Mouse (Mus musculus): Measurements from ENCODE around the gene Kbtbd7.
"Not testable (repeated sequence)": the region's sequence is repeated elsewhere in the genome, so short reads cannot be mapped to it uniquely, and the experiment has no call there.

Gene Kbtbd7

DNA sequence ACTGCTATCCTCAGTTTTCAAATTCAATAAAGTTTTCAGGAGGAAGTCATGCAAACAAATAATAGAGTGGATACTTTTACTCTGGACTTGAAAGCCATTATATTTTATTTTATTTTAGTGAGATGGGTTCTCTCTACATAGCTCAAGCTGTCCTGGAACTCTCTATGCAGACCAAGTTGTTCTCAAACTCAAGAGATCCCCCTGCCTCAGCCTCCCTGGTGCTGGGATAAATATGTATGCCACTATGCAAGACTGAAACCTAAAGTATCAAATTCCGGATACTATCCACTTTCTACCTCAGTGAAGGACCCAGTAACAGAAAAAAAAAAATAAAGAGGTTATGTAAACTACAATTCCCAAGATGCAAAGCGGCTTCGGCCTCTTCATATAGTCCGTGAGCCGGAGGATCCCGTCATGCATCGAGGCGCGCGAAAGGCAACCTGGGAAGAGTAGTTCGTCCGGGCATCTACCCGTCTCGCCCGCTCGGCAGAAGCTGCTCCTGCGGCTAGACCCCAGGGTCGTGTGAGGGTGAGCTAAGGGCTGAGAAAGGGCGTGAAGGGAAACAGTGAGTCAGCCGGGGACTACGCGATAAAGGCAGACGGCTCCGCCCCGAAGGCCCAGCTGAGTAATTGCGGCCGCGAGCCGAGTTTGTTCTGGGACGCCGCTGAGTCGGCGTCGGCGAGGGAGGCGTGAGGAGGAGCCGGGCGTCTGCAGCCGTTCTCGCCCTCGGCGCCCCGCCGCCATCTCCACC is at the start of gene Kbtbd7:
Gene Kbtbd7, plus strand, starts transcription at position 533 of the 751 bp plus-strand sequence.
- DNase-seq (ENCODE audit: low spot score in 2 of 2), result peak; percentile 72 to 86

DNA sequence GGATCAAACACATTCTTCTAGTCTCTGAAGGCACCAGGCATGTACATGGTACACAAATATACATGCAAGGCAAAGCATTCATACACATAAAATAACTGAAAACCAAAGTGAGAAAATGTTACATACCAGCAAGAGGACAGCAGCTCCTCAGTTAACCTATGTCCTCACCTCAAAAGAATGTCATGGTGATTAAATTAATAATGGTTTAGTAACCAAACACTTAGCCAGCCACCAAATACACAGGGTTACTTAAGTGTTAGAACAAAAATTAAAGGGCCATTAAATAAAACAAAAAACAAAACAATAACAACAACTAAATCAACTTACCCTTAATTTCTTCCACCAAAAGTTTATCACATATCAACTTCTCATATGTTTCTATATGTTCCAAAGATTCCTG is 49.3 kb upstream of the Kbtbd7 start:
- DNase-seq (ENCODE audit: low spot score in 2 of 2), result no peak

DNA sequence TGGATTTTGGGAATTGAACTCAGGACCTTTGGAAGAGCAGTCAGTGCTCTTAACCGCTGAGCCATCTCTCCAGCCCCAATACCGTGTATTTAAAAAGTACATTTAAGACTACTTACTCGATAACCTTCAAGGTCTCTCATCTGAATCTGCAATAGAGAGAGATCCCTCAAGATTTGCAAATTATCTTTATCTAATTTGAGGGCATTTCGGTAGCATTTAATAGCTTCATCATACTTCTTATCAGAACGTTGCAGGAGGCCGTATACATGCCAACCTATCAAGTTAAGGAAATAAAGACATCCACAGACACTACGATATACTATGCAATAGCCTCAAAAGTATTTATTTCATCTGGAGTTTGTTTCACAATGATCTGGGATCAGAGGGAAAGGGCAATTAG is 43.2 kb upstream of the Kbtbd7 start:
- DNase-seq (ENCODE audit: low spot score in 2 of 2), result no peak

DNA sequence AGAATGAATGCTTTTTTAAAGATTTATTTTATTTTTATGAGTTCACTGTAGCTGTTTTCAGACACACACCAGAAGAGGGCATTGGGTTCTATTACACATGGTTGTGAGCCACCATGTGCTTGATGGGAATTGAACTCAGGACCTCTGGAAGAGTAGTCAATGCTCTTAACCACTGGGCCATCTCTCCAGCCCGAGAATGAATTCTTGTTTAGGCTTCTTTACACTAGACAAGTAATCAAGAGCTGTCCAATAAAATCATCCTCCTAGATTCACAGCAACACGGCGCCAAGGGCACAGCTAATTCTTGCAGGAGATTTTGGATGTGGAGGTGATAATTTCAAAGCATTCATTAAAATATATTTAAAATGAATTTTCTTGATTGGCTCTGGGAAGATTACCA is 38.0 kb upstream of the Kbtbd7 start:
- no peak for DNase-seq (ENCODE audit: low spot score in 2 of 2)

DNA sequence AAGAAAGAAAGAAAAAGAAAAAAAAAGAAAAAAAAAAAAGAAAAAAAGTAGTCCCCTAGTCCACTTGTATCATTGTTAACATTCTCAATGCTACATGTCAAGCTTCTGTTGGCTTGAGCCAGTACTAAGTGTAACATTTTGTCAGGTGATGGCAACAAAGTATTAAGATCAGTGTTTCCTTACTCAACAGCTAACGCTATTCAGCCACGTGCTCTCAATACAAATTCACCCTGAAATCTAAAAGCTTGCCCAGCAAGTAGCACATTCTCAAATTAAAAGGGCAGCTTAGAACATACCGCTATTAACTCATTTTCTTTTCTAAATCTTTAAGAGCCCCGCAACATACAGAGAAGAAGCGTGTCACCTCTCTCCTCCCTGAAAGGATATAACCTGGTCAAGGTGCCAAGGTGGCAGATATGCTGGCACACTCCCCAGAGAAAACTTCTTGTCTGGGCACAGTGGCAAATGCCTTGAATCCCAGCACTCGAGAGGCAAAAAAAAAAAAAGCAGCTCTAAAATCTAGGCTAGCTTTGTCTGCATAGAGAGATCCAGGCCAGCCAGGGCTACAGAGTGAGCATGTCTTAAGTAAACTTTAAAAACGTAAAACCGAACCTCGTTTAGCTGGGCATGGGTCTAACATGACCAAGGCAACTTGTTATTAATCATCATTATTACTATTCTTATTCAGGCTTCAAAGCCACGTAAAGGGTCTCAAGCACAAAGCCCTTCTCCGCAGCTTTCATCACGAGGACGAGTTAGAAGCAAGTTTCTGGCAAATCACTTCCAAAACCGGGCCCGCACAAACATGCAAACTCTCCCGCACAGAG is 36.7 kb upstream of the Kbtbd7 start:
- peak in 1 of 2 experiments; percentile 9 for DNase-seq (ENCODE audit: low spot score in 2 of 2)

DNA sequence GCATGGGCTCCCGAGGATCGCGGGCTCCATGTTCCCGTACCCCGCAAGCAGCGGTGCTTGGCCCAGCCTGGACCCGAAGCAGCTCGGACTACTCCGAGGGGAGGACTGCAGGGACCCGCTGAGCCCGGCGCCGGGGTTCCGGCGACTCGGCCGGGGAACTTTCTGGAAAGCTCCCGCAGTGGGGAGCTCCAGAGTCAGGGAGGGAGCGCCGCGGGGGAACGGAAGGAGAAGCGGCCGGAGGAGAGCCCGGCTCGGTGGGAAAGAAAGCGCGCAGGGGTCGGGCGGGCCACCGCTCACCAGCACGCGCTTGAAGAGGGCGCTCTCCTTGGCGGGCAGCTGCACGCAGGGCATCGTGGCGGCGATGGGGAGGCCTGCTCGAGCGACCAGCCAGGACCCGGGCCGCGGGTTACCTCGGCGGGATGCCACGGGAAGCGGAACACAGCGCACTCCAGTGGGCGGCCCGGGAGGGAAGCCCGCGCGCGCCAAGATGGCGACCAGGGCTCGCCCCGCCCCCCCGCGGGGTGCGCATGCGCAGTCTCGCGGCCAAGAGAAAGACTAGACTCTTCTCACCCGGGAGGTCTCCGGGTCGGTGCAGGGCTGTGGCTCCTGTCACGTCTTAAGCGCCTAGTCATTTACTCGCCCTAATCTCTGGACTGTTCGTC is 35.9 kb upstream of the Kbtbd7 start, which contains the start of gene Naa16:
Gene Naa16, minus strand, starts transcription at position 514 of the 662 bp plus-strand sequence.
- DNase-seq (ENCODE audit: low spot score in 2 of 2), result peak; percentile 91 to 96

DNA sequence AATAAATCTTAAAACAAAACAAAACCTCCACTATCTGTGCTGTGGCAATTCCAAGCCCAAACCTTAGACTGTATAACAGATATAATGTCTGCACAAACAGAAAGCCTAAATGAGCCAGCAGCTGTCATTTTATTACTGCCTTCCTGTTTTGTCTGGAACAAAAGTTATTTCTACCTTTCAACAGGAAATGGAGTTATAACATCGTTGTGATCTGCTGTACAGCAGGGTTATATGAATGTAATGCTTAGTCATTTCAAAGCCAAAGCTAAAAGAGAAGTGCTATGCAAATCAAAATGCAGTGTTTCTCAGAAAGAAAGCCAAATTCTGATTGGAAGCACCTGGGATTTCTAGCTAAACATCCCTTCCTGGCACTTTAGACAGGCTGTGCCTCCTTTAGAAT is 33.0 kb upstream of the Kbtbd7 start:
- DNase-seq (ENCODE audit: low spot score in 2 of 2), result no peak

DNA sequence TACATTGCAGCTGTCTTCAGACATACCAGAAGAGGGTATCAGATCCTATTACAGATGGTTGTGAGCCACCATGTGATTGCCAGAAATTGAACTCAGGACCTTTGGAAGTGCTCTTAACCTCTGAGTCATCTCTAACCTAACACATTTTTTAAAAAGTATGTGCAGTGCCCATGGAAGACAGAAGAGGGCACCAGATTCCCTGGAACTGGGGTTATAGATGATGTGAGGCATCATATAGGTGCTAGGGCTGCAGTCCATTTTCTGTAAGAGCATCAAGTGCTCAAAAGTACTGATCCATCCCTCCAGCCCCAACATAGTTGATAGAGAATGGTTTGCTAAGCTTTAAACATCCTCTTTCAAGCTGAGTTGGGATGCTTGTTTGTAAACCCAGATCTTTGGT is 31.7 kb upstream of the Kbtbd7 start:
- no peak for DNase-seq (ENCODE audit: low spot score in 2 of 2)

DNA sequence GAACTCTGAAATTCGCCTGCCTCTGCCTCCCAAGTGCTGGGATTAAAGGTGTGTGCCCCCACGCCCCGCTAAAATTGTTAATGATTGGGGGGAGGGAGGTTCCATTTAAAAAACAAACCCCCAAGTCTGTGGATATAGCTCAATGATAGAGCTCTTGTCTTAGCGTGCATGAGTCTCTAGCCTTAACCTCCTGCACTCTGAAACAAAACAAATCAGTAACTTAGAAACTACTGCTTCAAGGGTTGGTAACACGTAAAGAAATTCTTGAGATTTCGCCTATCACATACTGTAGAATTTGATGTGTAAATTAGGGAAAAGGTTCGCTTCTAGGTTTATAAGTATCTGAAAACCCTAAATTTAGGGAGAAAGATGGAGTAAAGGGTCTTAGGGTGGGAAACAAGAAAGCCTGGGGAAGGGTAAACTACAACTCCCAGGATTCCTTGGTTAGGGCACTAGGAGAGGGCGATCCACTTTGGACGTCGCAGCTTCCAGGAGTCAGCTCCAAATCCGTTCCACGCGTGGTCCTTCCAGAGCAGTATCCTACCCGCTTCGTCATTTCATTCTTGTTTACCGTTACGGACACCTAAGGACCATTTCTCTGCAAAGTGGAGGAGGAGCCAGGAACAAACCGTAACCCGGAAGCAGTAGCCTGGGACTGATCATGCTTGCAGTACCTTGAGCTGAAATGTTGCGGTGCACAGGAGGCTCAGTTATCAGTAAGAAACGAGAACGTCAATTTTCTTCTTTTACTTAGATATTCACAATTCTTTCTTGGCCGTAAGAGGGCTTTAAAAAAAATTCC is 28.8 kb upstream of the Kbtbd7 start, which contains the start of gene Mtrf1:
Gene Mtrf1, plus strand, starts transcription at position 452 of the 802 bp plus-strand sequence.
- DNase-seq (ENCODE audit: low spot score in 2 of 2), result peak in 1 of 2 experiments; percentile 47

DNA sequence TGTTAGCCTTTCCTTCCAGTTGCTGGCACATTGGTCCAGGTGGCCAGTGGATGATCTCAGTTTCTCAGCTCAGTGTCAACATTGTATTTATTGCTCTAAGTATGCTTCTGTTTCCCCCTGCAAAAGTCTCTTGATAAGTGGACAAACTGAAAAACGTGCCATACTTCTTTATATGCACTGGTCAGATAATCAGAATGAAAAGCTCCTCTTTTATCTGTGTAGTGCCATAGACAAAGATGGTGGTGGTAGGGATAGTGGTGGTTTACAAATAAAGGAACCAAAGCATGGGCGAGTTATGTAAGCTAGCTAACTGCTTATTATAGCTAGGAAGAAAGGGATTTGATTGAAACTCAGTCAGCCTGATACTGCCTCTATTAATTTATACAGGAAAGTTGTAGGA is 18.7 kb upstream of the Kbtbd7 start:
- DNase-seq (ENCODE audit: low spot score in 2 of 2), result no peak

DNA sequence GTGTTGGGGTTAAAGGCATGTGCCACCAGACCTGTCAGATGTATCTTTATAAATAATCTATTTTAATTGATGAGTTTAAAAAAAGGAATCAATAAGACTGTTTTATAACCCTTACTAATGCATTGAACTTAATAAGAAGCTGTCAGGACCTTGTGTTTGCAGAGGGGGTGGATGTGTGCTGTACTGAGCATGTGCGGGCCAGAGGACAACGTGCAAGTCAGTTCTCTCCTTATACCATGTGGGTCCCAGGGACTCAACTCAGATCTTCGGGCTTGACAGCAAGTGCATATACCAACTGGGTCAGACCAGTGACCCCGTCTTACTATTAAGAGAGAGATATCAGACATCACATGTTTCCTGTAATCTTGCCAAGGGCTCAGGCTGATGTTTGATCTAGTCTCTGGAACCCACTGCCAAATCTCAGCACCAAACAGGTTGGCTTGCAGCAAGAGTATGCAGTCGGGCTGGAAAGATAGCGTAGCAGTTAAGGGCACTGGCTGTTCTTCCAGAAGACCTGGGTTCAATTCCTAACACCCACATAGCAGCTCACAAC is 17.0 kb upstream of the Kbtbd7 start:
- no peak for DNase-seq (ENCODE audit: low spot score in 2 of 2)

DNA sequence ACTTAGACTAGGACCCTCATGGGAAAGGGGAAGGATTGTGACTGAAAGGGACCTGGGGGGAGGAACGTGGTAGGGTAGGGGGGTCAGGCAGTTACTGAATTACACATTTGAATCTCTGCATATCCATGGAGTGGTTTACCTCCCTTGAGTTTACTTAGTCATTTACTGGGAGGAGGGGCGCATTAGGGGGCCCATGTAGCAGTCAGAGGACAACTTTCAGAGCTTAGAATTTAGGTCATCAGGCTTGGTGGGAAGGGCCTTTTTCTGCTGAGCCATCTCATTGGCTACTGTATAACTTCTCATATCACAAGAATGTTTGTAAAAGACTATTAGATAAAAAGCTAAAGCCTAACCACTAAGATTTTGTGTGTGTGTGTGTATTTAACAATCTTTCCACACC is 15.6 kb upstream of the Kbtbd7 start:
- DNase-seq (ENCODE audit: low spot score in 2 of 2), result no peak

DNA sequence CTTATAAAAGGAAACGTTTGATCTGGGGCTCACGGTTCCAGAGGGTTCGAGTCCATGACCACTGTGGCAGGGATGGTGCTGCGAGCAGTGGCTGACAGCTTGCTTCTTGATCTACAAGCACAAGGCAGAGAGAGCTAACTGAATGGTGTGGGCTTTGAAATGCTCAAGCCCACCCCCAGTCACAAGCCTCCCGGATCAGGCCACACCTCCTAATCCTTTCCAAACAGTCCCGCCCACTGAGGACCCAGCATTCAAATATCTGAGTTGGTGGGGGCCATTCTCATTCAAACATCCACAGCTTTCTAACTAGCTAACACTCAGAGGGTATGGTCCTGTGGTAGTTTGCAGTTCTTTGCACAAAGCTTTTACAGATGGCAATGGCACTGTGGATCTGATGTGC is 13.2 kb upstream of the Kbtbd7 start:
- no peak for DNase-seq (ENCODE audit: low spot score in 2 of 2)

DNA sequence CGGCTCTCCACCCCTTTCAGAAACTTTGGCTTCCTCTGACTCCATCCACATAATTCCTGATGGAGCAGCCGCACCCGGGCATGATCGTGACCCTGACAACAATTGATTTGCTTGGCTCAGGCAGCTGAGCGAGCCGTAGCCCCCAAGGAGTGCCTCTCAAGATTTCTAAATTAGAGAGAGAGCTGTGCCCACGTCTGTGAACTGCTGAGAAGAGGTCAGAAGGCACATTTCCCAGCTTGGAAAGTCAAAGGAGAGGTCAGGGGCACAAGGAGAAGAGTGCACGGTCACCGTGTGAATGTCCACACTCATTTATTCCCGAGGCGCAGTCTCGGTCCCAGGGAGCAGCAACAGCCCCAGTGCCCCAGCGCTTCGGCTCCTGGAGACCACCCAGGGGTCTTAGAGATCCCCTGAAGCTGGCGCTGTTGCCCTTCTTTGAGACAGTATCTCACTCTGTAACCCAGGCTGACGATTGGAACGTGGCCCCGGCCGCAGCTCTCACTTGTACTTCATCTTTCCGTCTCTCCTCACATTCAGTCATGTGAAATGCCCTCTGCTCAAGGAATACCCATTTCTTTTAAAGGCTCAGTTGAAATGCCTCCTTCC is 6.1 kb upstream of the Kbtbd7 start:
- DNase-seq (ENCODE audit: low spot score in 2 of 2), result no peak

DNA sequence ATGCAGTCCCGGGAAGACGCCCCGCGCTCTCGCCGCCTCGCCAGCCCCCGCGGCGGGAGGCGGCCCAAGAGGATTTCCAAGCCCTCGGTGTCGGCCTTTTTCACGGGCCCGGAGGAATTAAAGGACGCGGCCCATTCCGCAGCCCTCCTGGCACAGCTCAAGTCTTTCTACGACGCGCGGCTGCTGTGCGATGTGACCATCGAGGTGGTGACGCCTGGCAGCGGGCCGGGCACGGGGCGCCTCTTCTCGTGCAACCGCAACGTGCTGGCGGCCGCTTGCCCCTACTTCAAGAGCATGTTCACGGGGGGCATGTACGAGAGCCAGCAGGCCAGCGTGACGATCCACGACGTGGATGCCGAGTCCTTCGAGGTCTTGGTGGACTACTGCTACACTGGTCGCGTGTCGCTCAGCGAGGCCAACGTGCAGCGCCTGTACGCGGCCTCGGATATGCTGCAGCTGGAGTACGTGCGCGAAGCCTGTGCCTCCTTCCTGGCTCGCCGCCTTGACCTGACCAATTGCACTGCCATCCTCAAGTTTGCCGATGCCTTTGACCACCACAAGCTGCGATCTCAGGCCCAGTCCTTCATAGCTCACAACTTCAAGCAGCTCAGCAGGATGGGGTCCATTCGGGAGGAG is 537 bp downstream of the Kbtbd7 start:
- not testable (repeated sequence) for DNase-seq (ENCODE audit: low spot score in 2 of 2)

DNA sequence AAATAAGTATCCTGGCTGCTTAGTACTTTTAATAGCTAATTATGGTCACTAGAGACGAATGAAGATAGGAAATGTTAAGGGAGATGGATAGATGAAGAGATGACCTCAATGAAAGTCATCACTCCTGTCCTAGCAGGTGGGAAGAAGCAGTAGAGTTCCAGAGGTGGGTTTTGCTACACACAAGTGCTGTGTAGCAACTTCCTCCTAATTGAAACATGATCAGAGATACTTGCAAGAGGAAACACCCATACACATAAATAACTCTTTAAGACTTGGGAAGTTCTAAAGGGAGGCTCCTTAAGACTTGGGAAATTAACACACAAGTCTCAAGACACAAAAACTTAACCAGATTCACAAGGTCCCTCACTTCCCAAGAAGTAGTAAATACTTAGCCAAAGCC is 7.8 kb downstream of the Kbtbd7 start:
- no peak for DNase-seq (ENCODE audit: low spot score in 2 of 2)

DNA sequence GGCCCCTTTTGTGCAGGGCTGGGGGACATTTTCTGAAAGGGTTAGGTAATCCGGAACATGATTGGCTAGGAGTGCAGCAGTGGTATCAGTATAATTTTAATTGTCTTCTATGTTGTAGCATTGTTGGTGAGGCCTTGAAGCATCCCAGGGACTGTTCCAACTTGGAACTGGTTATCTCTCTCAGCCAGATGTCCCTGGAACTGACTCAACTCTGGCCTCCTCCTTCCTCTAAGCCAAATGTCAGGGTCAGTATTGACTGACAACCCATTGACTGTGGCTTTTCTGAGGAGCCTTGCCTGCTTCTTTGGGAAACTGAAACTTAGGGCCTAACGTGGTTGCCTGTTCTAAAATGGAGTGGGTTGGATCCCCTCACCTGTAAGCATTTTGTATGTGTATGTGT is 14.3 kb downstream of the Kbtbd7 start:
- no peak for DNase-seq (ENCODE audit: low spot score in 2 of 2)

DNA sequence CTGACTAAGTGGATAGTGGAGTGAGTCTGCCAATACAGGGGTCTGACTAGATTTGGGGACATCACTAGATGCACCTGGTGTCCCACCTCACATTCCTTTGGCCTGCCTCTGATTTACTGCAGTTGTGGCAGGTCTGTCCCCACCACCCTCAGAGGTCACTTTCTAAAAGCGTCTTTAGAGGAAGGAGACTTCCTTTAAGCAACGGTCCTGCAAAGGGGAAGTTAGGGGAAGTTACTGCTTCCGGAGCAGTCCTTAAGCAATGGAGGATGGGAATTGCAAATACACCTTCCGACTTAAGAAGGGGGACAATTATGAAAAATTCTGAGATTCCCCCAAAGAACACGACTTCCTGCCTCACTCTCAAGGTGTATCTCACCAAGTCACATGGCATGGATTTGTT is 15.1 kb downstream of the Kbtbd7 start:
- DNase-seq (ENCODE audit: low spot score in 2 of 2), result no peak

DNA sequence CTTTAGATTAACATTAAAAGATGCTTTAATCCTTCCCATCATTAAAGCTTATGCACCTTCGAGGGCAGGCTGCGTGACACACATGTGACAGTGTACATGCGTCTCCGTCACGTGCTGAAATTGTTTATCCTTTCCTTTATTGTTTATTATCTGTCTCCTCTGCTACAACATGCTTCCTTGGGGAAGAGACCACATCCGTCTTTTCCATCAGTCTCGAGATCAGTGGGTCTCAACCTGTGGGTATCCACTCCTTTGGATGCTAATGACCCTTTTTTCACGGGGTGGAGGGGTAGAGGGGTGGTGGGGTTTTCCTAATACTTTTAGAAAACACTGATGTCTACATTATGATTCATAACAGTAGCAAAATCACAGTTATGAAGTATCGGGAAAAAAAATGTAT is 18.3 kb downstream of the Kbtbd7 start:
- DNase-seq (ENCODE audit: low spot score in 2 of 2), result no peak

DNA sequence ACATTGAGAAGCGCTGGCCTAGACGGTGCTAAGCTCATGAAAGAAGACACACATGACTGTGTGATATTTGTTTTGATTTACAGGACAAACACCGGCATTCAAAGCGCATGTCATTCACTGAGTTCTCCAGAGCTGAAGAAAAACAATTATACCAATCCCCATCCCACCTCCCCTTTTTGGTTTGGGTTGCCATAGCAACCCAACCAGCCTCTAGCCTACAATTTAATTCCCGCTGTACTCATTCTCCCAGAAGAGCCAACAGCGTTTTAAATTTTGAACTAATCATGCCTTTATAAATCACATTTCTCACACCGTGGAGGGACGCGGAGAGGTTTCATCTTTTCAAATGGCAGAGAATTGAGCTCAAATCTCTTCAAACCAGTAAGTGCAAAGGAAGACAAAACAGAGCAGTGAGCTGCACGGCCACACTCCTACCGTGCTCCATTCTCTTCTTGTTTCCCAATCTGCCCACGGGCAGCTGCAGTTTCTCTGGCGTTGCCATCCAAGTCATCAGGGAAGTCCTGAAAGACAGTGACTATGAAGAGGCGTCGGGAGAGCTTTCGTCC is 18.8 kb downstream of the Kbtbd7 start:
- peak in 1 of 2 experiments; percentile 37 for DNase-seq (ENCODE audit: low spot score in 2 of 2)
